Mouse (Mus musculus) thymus, postnatal 4 days (tissue): ENCODE data around the gene Kank1.

Source experiments
- DNase-seq: peaks from one replicate; pipeline ENCODE4 v3.0.0; 2021

Kank1 gene

DNA sequence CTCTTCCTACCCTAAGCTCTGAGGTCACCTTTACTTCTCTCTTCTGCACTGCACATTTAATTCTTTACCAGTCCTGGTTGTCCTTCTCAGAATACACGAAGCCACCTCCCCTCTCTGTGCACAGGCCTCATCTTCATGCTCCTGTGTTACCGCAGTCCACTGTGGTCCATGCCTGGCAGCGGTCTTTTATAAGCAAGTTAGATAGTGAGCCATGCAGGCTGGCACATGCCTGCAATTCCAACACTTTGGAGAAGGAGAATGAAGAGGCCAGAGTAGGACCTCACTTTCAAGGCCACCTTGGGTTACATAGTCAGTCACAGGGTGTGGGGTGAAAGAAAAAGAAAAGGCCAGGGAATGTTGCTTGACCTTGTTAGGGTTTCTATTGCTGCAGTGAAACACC, 16.9 kb downstream of the Kank1 start:
- DNase-seq, result no peak

DNA sequence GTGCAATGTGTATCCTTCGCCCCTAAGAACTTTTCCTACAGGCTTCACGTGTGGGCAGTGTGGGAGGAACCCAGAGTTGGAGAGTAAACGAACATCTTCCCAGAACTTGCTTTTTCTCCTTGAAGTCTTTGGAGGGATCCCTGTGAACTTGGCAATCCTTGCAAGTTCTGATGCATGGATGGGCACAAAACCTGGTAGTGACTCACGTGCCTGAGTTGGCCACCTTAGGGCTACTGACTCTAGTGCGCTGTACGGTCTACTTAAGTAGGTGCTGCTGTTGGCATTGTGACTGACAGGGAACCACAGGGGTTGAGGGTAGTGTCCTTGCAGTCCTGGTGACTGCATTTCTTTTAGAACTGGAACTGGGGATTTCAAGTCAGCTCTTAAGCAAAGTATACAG, 21.5 kb downstream of the Kank1 start:
- no peak for DNase-seq

DNA sequence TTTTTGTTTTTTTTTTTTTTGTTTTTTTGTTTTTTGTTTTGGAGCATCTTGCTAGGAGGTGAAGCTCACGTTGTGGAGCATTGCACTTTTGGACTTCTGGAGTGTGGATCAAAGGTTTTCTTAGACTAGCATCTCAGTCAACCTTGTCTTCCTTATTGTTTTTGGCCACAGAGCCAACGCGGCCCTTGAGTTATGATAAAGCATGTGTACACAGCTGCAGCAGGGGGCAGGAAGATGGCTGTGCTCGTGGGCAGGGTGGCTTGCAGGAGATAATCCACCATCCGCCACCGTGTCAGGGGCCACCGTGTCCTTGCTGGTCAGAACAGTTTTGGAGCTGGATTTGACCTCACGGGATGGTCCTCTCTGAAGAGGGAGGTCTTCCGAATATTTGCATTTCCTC, 29.4 kb downstream of the Kank1 start:
- DNase-seq, result no peak

DNA sequence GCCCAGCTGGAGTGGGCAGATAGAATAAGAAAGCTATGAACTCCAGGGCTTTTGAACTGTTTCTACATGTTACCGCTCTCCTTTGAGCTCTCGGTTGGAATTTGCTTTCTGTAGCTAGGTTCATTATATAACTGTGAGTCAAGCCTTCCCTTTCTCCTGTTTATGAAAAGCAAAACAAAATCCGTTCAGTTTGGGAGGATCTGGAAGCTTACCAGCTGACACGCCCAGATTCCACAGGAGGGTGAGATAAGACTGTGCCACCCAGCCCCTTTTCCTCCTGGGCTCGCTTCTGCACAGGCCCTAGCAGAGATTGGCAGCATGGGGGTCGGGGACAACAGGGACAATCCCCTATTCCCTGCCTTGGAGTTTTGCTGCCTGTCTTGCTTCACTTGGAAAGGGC, 30.5 kb downstream of the Kank1 start:
- no peak for DNase-seq

DNA sequence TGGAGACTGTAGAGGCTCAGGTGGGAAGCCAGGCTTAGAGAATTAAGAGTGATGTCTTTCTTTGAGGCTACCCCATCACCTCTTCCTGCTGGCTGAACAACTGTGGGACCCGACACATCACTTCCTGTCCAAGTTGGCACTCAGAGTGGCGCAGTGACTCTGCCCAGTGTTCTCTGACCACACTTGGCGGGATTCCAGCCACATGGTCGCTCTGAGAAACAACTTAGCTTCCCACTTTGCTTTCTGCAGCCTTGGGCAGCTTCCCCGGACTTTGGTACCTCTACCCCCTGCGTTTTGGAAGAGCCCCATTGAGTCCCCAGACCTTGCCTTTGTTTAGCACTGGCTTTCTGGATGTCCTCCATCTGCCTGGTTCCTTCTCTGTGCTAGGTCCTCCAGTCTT, 31.8 kb downstream of the Kank1 start:
- DNase-seq, result no peak

- DNase-seq, result no peak
These were observed 34.8 kb downstream of the Kank1 start for GRCm38 (mm10) chr19:25271591-25271990.

- no peak for DNase-seq
These were observed 36.4 kb downstream of the Kank1 start for GRCm38 (mm10) chr19:25273179-25273578.

DNA sequence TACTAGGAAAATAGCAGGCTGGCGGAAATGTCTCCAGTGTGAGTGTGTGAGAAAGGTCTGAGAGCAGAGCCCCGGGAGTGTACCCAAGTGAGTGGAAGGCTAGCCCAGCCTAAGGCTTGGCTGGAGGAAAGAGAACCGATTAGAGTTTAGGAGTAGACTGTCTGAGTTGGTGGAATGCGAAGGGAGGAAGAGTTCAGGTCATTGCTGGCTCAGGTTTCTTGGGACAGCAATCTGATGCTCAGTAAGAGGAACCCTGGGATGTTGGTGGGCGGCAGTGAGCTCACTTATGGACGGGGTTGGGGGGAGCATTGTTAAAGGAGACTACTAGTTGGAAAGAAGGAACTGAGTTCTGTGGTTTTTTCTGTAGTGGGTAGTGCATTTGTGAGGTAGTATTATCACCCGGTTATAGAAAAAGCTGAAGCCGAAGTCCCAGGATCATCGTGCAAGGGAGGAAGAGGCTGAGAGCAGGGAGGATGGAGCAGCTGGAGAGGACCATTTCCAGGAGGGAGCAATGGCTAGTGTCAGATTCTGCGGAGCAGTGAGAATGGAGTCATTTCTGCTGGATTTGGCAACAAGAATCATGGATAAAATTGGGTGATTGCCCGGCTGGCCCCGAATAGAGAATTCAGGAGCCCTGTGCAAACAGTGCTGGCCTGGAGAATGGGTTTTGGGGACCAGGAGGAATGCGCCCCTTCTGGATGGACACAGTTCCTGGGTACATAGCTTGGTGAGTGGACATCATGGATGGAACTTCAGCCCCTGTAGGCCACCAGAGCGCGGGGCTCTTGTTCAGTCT, 40.0 kb downstream of the Kank1 start:
- DNase-seq, result no peak

DNA sequence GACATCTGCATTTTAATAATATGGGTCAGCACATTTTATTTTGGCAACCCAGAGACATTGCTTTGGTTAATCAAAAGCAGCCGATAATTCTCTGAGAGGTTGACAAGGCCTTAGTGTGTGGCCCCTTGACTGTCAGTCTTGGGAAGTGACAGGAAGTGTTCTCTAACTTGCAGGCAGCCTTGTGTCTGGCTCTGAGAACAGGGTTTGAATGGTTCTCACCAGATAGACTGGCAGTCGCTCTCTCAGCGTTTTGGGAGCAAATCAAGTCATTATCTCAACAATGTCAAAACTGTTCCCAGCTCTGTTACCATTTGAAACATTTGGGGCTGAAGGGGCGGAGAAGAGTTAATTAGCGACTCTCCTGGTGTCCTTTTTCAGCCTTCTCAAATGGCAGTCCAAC, 41.0 kb downstream of the Kank1 start:
- no peak for DNase-seq

DNA sequence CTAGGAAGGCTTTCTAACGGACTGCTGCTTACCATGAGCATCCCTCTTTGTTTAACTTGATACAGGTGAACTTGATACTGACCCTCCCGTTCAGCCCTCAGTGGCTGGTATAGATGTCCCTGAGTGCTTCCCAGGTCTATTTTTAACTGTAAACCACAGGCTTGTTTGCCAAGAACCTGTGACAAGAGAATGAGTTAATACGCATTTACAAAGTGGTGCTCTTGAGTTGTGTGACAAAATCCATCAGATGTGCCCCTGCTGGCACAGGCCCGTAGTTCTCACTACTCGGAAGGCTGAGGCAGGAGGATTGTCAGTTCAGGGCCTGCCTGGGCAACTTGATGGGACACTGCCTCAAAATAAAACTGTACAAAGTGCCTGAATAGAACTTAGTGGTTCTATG, 42.8 kb downstream of the Kank1 start:
- no peak for DNase-seq

- DNase-seq, result no peak
These were observed 46.9 kb downstream of the Kank1 start for GRCm38 (mm10) chr19:25283665-25284064.

- no peak for DNase-seq
These were observed 49.2 kb downstream of the Kank1 start for GRCm38 (mm10) chr19:25285756-25286538.

DNA sequence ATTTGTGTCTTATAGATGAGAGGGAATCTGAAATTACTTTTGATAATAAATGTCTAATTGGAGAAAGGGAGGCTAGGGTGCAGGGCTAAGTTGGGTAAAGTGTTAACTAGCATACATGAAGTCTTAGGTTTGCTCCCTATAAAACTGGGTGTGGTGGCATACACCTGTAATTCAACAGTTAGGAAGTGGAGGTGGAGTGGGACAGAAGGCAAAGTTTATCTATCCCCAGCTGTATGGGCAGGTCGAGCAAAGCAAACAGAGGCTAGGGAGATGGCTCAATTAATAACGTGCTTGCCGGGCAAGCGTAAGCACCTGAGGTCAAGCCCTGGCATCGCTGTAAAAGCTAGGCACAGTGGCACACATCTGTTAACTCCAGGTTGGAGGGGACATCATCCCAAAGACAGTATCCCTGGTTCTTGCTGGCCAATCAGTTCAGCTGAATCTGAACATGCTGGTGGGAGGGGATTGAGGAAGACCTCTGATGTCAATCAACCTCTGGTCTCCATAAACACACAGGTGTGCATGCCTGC, 54.3 kb downstream of the Kank1 start:
- DNase-seq, result no peak

DNA sequence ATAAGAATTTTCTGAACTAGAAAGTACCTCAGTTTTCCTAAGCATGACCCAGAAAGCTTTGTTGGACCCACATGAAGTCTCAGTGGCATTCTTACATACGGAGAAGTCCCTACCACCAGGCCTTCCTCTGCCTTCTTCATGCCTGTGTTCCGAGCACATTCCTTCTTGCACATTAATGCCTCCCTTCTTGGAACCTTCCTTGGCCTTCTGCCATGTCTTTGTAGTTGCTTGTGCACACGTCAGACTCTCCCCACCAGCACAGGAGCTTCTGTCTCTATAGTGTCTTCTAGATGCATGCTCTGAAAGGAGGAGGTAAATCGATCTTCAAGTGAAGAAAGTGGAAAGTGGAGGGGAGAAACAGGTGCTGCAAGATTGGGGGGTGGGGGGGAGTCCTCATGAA, 58.4 kb downstream of the Kank1 start:
- no peak for DNase-seq

- no peak for DNase-seq
These were observed 60.5 kb downstream of the Kank1 start for GRCm38 (mm10) chr19:25297269-25297668.

DNA sequence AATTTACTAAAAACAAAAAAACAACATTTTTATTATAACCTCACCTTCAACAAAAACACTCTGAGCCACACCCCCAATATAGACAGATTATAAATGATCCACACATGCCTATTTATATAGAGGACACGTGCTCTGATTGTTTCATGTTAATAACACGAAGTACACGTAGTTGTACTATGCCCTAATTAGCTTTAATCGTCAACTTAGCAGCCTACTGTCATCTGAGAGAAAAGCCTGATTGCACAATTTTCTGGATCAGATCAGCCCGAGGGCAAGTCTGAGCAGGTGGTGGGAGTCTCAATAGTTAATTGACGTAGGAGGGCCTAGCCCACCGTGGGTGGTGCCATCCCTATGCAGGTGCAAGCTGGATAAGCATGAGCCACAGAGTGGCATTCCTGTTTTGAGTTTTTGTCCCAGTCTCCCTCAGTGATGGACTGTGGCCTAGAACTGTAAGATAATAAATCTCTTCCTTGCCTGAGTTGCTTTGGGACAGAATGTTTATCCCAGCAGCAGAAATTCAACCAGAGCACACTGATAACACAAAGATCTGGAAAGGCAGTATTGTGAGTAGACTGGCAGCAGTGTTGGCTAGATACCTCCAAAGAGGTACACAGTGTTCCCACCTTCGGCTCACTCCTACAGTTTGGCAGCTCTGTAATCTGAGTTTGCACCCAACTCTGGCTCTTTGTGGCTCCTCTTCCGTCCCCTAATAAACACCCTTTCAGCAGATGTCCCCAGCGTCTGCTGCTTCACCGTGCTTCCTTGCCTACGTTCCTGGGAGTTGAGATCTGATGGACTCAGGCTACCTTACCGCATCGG, 63.3 kb downstream of the Kank1 start:
- no peak for DNase-seq

DNA sequence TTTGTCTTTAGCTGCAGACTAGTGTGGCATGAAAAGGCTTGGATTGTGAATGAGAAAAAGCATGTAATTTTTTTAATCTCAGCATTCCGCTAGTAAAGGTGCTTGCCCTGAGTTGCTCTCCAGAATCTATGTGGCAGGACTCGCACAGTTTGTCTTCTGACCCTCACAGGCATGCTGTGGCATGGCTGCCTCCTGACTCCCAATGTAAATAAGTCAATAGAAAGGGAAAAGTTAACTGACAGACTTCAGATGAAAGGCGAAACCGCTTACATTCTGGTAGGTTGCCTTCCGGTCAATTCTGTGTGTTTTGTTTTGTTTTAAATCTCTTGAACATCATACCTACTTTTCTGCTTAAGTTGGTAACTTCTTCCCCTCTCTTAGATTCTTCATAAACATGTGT, 64.4 kb downstream of the Kank1 start:
- no peak for DNase-seq

DNA sequence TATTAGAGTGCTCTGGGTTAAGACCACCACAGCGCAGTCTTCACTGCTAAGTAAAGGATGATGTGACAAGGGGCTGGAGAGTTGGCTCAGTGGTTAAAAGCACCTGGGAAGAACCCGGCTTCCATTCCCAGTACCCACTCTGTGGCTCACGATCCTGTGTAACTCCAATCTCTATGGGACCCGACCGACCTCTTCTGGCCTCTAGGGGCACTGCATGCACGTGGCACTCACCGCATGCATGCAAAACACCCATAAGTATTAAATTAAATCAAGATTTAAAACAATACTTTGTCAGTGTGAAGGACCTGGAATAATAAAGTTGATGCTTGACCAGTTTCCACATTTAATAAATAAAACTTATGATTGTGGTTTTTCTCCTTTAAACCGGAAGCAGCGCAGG, 69.5 kb downstream of the Kank1 start:
- DNase-seq, result peak; percentile 56

DNA sequence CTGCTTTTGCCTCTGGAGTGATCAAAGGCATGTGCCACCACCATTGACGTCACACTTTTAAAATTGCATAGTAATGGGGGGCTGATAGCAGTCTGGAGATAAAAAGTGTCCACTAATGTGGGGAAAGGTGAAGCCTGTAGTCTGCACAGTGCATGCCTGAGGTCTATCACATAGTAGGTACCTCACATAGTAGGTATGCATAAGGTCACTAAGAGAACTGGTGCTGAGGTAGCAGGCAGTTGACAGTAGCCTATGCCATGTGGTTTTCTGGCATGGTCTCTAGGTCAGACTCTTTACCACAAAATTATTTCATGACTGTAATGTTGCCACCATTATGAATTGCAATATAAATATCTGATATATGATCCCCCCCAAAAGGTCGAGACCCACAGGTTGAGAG, 71.4 kb downstream of the Kank1 start:
- no peak for DNase-seq

DNA sequence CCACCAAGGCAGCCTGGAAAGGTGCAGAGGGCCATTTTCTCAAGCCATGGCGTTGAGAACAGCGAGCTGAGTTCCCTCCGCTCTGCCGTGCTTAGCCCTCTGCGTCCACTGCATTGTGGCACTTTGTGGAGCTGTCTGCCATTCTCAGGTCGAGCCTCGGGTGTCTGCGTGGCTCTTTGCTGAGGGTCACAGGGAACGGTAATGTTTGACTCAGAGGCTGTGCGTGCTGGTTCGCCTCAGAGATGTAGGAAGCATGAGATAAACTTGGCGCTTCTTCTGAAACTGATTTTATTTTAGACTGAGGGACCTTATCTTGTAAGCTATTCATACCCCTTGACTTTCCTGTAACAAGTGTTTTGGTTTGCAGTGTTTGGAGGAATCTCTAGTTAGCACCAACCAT, 72.0 kb downstream of the Kank1 start:
- DNase-seq, result no peak

DNA sequence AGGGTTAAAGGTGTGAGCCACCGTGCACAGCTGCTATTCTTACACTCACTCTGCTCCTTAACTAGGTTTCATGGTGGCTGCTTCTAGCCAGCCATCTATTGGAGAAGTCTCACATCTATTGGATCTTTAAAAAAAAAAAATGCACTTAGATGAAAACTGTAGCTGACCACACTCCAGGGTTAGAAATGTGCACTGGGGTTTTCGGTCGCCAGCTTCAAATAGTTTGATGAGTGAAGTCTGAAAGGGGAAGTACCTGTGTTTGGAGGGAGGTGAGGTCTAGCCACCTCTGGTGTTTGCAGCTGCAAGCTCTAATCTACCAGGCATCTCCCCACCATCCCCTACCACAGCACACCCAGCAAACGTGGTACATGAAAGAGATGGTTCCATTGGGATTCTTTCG, 74.2 kb downstream of the Kank1 start:
- peak; percentile 24 for DNase-seq

DNA sequence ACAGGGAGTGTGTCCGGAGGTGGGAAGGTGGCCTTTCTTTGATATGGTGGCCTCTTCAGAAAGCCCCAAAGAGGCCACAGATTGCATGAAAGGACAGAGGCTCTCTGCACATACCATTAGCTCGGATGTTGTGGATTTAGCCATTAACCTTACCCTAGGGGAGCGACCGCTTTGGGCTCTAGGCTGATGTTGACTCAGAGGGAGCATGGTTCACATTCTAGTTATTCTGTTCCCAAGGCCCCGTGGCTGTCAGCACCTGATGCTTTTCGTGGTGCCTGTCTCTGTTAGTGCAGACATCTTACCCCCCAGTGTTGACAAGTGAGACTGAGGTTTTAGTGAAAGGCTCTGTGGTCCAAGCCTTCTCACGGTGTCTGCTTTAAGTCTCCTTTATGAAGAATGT, 74.9 kb downstream of the Kank1 start:
- no peak for DNase-seq

GRCm38 (mm10) chr19:25315458-25315889, 78.7 kb downstream of the Kank1 start:
- DNase-seq, result peak; percentile 23
